Mouse (Mus musculus) spleen, adult 2 months (tissue): ENCODE results near the gene Rere.

Experiments used
- CTCF ChIP-seq: fragments of 200-500 bp; IDR thresholded peaks from 2 replicates; pipeline ENCODE4 v1.5.1; 2011; ENCODE audit warnings: mild to moderate bottlenecking, inconsistent platforms; ENCODE audit not compliant: insufficient read depth, insufficient read length, insufficient replicate concordance; ENCODE audit errors: extremely low read depth
- POLR2A ChIP-seq: fragments of 200-500 bp; IDR thresholded peaks from 2 replicates; pipeline ENCODE4 v1.6.1; 2011; ENCODE audit warnings: low read depth, low read length, inconsistent platforms

DNA sequence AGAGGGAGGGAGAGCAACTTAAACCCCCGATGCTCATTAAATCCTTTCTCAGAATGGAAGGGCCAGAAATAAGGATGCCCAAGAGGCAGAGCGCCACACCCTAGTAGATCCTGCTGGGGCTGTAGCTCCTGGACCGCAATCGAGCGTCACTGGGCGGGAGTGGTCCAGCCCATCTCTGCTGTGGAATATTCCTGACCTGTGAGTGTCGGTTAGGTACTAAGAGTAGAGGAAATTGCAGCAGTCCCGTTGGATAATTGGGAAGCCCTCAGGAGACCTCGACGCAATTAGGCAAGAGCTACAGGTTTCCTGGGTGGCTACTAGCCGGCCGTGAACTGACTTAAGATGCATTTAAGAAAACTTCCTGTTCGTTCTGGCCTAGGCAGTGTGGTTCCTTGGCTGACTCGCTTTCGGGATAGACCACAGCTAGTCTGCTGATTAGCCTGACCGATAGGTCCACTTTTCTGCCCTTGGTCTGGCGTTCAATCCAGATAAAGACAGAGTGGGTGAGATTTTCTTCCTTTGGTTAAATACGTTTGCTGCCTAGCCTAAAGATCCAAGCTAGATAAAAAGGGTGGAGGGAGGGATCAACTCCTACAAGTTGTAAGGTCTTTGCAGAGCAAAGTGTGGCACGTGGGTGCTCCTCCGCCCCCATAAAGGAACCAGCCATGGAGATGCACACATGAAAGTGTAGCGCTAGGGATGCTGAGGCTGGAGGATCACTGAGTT, 43.6 kb upstream of the Rere start:
- TF ChIP-seq CTCF (no peak), POLR2A (no peak)
